Comparison of ENCODE assay signal across 19 mouse cellular contexts in the genomic region with DNA sequence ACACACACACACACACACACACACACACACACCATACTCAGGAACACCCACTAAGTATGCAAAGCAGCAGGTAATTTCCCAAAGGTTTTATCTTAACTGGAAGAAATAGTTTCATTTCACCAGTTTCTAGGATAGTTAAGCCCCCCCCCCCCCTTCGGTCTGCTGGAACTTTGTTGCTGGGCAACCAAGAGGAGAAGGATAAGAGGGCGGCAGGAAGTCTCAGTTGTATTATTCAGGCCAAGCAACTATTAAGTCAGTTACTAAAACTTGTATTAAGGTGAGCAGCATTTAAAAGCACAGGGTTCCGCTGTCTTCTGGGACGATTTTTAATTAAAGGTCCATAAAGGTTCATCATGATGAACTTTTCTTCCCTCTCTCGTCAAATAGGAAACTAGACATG.
DNase-seq lines count a peak whose midpoint lies in the region; ATAC-seq and TF ChIP-seq lines count a peak whose summit lies in the region.
"Had no signal": no experiment of that assay in that cellular context is flagged by ENCODE, and none has a peak within 500 bp of the region (broad histone marks: within the 10 kb centered on the region; RNA-seq: fewer than 3 reads in every experiment).

No protein-coding gene starts in this region.

- H3K9ac ChIP-seq in hindbrain, embryonic 14.5 days: no peak overlapping the region
- H3K9ac ChIP-seq in hindbrain, embryonic 12.5 days: no peak overlapping the region
- no peak overlapping the region for H3K9ac ChIP-seq in midbrain, embryonic 13.5 days (replicated peaks)
- no peak overlapping the region for H3K9ac ChIP-seq in midbrain, postnatal 0 days (replicated peaks; ENCODE audit: low read length, poor library complexity, severe bottlenecking)
- H3K9ac ChIP-seq: forebrain, embryonic 13.5 days; forebrain, postnatal 0 days had no signal

- 0 out of 2 replicates have a peak overlapping the region, but pooled peaks have one; percentile 66 for H3K27ac ChIP-seq in hindbrain, embryonic 14.5 days
- no peak overlapping the region for H3K27ac ChIP-seq in hindbrain, embryonic 12.5 days
- H3K27ac ChIP-seq in midbrain, embryonic 10.5 days (replicated peaks): peak overlapping the region; percentile 42; the same call in 1 of the 2 replicates
- no peak overlapping the region for H3K27ac ChIP-seq in midbrain, embryonic 13.5 days
- no peak overlapping the region for H3K27ac ChIP-seq in midbrain, postnatal 0 days (ENCODE audit: low read depth, low read length)
- H3K27ac ChIP-seq: gastrocnemius, adult 2 months had no signal

- H3K4me1 ChIP-seq in hindbrain, embryonic 14.5 days (replicated peaks; ENCODE audit: control insufficient read depth, insufficient read depth, low read length): peaks cover 46% of the 10 kb centered on the region
- peaks cover 30% of the 10 kb centered on the region for H3K4me1 ChIP-seq in hindbrain, embryonic 12.5 days
- H3K4me1 ChIP-seq in midbrain, embryonic 10.5 days: peaks cover 49% of the 10 kb centered on the region
- H3K4me1 ChIP-seq in midbrain, embryonic 13.5 days (replicated peaks): peaks cover 59% of the 10 kb centered on the region
- no peaks in the 10 kb centered on the region for H3K4me1 ChIP-seq in midbrain, postnatal 0 days (ENCODE audit: insufficient read depth, low read length)

- H3K4me3 ChIP-seq in hindbrain, embryonic 14.5 days (replicated peaks; ENCODE audit: low read length): no peak overlapping the region
- H3K4me3 ChIP-seq in hindbrain, embryonic 12.5 days: no peak overlapping the region
- no peak overlapping the region for H3K4me3 ChIP-seq in midbrain, embryonic 10.5 days
- H3K4me3 ChIP-seq in midbrain, embryonic 13.5 days (replicated peaks): no peak overlapping the region
- no peak overlapping the region for H3K4me3 ChIP-seq in midbrain, postnatal 0 days (ENCODE audit: low read depth, low read length)
- H3K4me3 ChIP-seq: forebrain, embryonic 13.5 days; gastrocnemius, adult 2 months had no signal

- no peaks in the 10 kb centered on the region for H3K9me3 ChIP-seq in hindbrain, embryonic 14.5 days (ENCODE audit: control insufficient read depth, low read length)
- H3K9me3 ChIP-seq in hindbrain, embryonic 12.5 days (replicated peaks): no peaks in the 10 kb centered on the region
- H3K9me3 ChIP-seq in midbrain, embryonic 10.5 days (replicated peaks): no peaks in the 10 kb centered on the region
- H3K9me3 ChIP-seq in midbrain, embryonic 13.5 days: no peaks in the 10 kb centered on the region
- no peaks in the 10 kb centered on the region for H3K9me3 ChIP-seq in midbrain, postnatal 0 days (ENCODE audit: low read length)
- H3K9me3 ChIP-seq: forebrain, embryonic 13.5 days had no signal

- DNase-seq in hindbrain, embryonic 14.5 days (ENCODE audit: low spot score): no peak
- DNase-seq in midbrain, embryonic 10.5 days (ENCODE audit: low spot score): no peak
- peak; percentile 46 for DNase-seq in brain, embryonic 14.5 days (ENCODE audit: low read depth)
- DNase-seq in midbrain, postnatal 0 days (ENCODE audit: low spot score): peak; percentile 42
- DNase-seq: adrenal gland, adult 8-10 months; adrenal gland, postnatal 25 days; cerebellum, adult 18-20 months; cerebellum, adult 9-10 months; cerebellum, postnatal 14 days; forebrain, postnatal 0 days; gastrocnemius, adult 2 months; gastrocnemius, postnatal 14 days; heart, adult 11 months had no signal

- no peaks in the 10 kb centered on the region for H3K27me3 ChIP-seq in hindbrain, embryonic 14.5 days (ENCODE audit: control insufficient read depth, insufficient read depth, low read length)
- no peaks in the 10 kb centered on the region for H3K27me3 ChIP-seq in hindbrain, embryonic 12.5 days
- H3K27me3 ChIP-seq in midbrain, embryonic 10.5 days (ENCODE audit: low read depth, poor library complexity, severe bottlenecking): no peaks in the 10 kb centered on the region
- no peaks in the 10 kb centered on the region for H3K27me3 ChIP-seq in midbrain, embryonic 13.5 days
- H3K27me3 ChIP-seq in midbrain, postnatal 0 days (ENCODE audit: insufficient read depth, low read length): no peaks in the 10 kb centered on the region
- H3K27me3 ChIP-seq: forebrain, embryonic 13.5 days had no signal

- H3K36me3 ChIP-seq in hindbrain, embryonic 14.5 days (replicated peaks; ENCODE audit: control insufficient read depth, insufficient read depth): no peaks in the 10 kb centered on the region
- no peaks in the 10 kb centered on the region for H3K36me3 ChIP-seq in hindbrain, embryonic 12.5 days
- no peaks in the 10 kb centered on the region for H3K36me3 ChIP-seq in midbrain, embryonic 10.5 days
- no peaks in the 10 kb centered on the region for H3K36me3 ChIP-seq in midbrain, embryonic 13.5 days
- H3K36me3 ChIP-seq in midbrain, postnatal 0 days (ENCODE audit: insufficient read depth, low read length): no peaks in the 10 kb centered on the region

- TF ChIP-seq CTCF in brain, embryonic 14.5 days (IDR thresholded peaks at IDR 0.05; ENCODE audit: borderline replicate concordance, extremely low read depth, insufficient read depth, insufficient read length): no peak
- TF ChIP-seq CTCF in midbrain, postnatal 0 days (IDR thresholded peaks at IDR 0.05): no peak

- no peak for TF ChIP-seq POLR2A in brain, embryonic 14.5 days (IDR thresholded peaks at IDR 0.05; ENCODE audit: borderline replicate concordance, extremely low read depth, insufficient read depth, insufficient read length, poor library complexity, severe bottlenecking)

- H3K4me2 ChIP-seq in hindbrain, embryonic 14.5 days (replicated peaks): no peak overlapping the region
- H3K4me2 ChIP-seq in hindbrain, embryonic 12.5 days (replicated peaks): no peak overlapping the region
- H3K4me2 ChIP-seq in midbrain, embryonic 13.5 days (replicated peaks): no peak overlapping the region
- no peak overlapping the region for H3K4me2 ChIP-seq in midbrain, postnatal 0 days (ENCODE audit: low read depth, low read length, poor library complexity, severe bottlenecking)
- H3K4me2 ChIP-seq: forebrain, embryonic 13.5 days; heart, embryonic 11.5 days had no signal

- 32% methylated on average over 5 of the region's 5 CpGs for WGBS in hindbrain, embryonic 14.5 days
- WGBS in hindbrain, embryonic 12.5 days: 49% methylated on average over 5 of the region's 5 CpGs
- 36% methylated on average over 5 of the region's 5 CpGs for WGBS in midbrain, embryonic 10.5 days
- WGBS in midbrain, embryonic 13.5 days: 18% methylated on average over 5 of the region's 5 CpGs
- 21% methylated on average over 5 of the region's 5 CpGs for WGBS in midbrain, postnatal 0 days

- no peak for ATAC-seq in hindbrain, embryonic 14.5 days (ENCODE audit: low FRiP score)
- ATAC-seq in hindbrain, embryonic 12.5 days (ENCODE audit: low FRiP score): no peak
- no peak for ATAC-seq in midbrain, embryonic 13.5 days
- ATAC-seq in midbrain, postnatal 0 days (ENCODE audit: low FRiP score): no peak
- ATAC-seq: CD4-positive, CD25-positive, alpha-beta regulatory T cell, adult 4 months; forebrain, embryonic 13.5 days; forebrain, postnatal 0 days; intestine, postnatal 0 days had no signal

Comparison
In these comparisons a context has a peak if more than half of its experiments do, and no peak if none do; other contexts are left out.
1. DNase-seq: peak in brain, embryonic 14.5 days (single experiment) and midbrain, postnatal 0 days (single experiment); none in hindbrain, embryonic 14.5 days (single experiment) and midbrain, embryonic 10.5 days (single experiment).
2. H3K27ac ChIP-seq: peak in hindbrain, embryonic 14.5 days (single experiment) and midbrain, embryonic 10.5 days (single experiment); none in hindbrain, embryonic 12.5 days (single experiment), midbrain, embryonic 13.5 days (single experiment) and midbrain, postnatal 0 days (single experiment).